Mouse (Mus musculus): ENCODE measurements around the gene Cd151.

DNA sequence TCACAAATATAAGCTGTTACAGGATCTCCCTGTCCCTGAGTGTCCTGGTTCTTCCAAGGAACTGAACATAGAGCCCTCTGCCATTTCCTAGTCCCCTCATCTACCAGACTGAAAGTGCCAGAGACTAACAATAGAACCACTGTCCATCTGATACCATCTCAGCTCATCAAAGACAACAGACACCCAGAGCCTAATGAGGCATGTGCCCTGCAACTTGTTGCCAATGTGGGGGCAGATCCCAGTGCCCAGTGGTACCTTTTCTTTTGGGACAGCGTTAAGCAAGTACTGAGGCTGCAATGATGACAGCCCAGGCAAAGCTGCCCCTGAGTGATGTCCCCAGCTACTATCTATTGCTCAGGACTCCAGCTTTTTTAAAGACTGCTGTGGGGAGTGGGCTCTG, 19.0 kb downstream of the Cd151 start:
- TF ChIP-seq POLR2A (IDR thresholded peaks at IDR 0.05; ENCODE audit: insufficient read depth, low read depth, low read length), result no peak
- no peak for TF ChIP-seq CTCF (IDR thresholded peaks at IDR 0.05; ENCODE audit: insufficient read depth, low read depth, low read length)

Data from olfactory bulb, adult 2 months (tissue).